Mouse (Mus musculus): ENCODE measurements at regions not wholly inside any gene's neighbourhood (a gene's known extent, or its start where the extent isn't known, plus 50 kb on each side); places are given as distances from the start of the nearest gene placed in this dataset.

GRCm38 (mm10) chr7:84466479-84466878 lies 56.5 kb upstream of the Arnt2 start:
- Histone ChIP-seq H3K27ac (replicated peaks) (no peak overlapping the region), H3K36me3 (no peaks in the 10 kb centered on the region), H3K4me3 (replicated peaks) (no peak overlapping the region)

GRCm38 (mm10) chr7:84465587-84466202 lies 55.7 kb upstream of the Arnt2 start:
- Histone ChIP-seq H3K4me1 (no peaks in the 10 kb centered on the region), H3K9me3 (replicated peaks) (no peaks in the 10 kb centered on the region), H3K36me3 (no peaks in the 10 kb centered on the region), H3K27me3 (no peaks in the 10 kb centered on the region), H3K27ac (replicated peaks) (0 out of 2 replicates have a peak overlapping the region, but pooled peaks have one; percentile 17), H3K9ac (no peak overlapping the region), H3K4me2 (replicated peaks) (no peak overlapping the region), H3K4me3 (replicated peaks) (no peak overlapping the region)
- ATAC-seq (ENCODE audit: insufficient number of reproducible peaks, low FRiP score, low TSS enrichment, low read depth): no peak
- 58% methylated on average over 3 of the region's 3 CpGs for WGBS

More at GRCm38 (mm10) chr7:84466479-84466878, 56.5 kb upstream of the Arnt2 start:
- H3K27me3 ChIP-seq: no peaks in the 10 kb centered on the region
- H3K9me3 ChIP-seq (replicated peaks): no peaks in the 10 kb centered on the region
- H3K4me2 ChIP-seq (replicated peaks): no peak overlapping the region
- H3K9ac ChIP-seq: no peak overlapping the region
- ATAC-seq (ENCODE audit: insufficient number of reproducible peaks, low FRiP score, low TSS enrichment, low read depth): no peak
- H3K4me1 ChIP-seq: no peaks in the 10 kb centered on the region
